Mouse (Mus musculus): ENCODE data around the gene Hic1.

The Hic1 gene

GRCm38 (mm10) chr11:75148332-75149035 is 20.8 kb downstream of the Hic1 start:
- no peak for DNase-seq (ENCODE audit: low spot score)

- DNase-seq (ENCODE audit: low spot score) = no peak
Observed at GRCm38 (mm10) chr11:75147846-75148168, 21.5 kb downstream of the Hic1 start.

GRCm38 (mm10) chr11:75147106-75147845 is 22.0 kb downstream of the Hic1 start:
- DNase-seq (ENCODE audit: low spot score) = no peak

- DNase-seq (ENCODE audit: low spot score) = no peak
Observed at GRCm38 (mm10) chr11:75145841-75146240, 23.5 kb downstream of the Hic1 start.

GRCm38 (mm10) chr11:75142749-75143148 is 26.6 kb downstream of the Hic1 start:
- no peak for DNase-seq (ENCODE audit: low spot score)

DNA sequence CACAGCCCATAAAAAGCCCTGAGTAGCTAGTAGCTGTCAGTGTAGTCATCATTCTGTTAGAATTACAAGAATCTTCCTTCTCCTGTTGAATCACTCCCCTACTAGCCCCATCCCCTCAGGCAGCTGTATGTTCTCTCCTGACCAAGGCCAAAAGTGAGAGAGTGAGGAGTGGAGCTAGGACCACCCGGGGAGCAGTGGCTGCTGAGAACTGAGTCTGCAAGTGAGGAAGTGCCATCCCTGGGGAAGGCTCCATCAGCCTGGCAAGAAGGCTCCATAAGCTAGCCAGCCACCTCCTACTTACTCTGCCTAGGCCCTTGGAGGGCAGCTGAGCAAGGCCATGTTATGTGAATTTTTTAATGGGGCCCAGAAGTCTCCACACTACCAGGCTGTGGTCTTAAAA is 27.4 kb downstream of the Hic1 start:
- no peak for DNase-seq (ENCODE audit: low spot score)

DNA sequence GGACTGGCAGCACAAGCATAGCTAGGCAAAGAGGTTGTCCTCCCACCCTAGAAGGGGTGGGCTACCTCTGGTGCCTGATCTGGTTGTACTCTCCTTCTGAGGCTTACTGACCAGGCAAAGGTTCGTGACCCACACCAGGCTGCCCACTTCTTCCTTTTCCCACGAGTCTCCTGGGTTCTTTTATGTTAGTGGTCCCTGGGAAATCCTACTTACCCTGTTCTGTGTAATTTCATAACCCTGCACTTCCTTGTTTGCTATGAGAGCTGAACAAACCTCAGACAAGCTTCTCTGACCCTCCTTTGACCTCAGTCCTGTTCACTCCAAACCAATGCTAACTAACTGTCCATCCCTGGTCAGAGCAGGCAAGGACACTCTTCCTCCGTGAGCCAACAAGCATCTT is 28.3 kb downstream of the Hic1 start:
- DNase-seq (ENCODE audit: low spot score) = no peak

GRCm38 (mm10) chr11:75140431-75140830 is 28.9 kb downstream of the Hic1 start:
- DNase-seq (ENCODE audit: low spot score) = peak; percentile 42

DNA sequence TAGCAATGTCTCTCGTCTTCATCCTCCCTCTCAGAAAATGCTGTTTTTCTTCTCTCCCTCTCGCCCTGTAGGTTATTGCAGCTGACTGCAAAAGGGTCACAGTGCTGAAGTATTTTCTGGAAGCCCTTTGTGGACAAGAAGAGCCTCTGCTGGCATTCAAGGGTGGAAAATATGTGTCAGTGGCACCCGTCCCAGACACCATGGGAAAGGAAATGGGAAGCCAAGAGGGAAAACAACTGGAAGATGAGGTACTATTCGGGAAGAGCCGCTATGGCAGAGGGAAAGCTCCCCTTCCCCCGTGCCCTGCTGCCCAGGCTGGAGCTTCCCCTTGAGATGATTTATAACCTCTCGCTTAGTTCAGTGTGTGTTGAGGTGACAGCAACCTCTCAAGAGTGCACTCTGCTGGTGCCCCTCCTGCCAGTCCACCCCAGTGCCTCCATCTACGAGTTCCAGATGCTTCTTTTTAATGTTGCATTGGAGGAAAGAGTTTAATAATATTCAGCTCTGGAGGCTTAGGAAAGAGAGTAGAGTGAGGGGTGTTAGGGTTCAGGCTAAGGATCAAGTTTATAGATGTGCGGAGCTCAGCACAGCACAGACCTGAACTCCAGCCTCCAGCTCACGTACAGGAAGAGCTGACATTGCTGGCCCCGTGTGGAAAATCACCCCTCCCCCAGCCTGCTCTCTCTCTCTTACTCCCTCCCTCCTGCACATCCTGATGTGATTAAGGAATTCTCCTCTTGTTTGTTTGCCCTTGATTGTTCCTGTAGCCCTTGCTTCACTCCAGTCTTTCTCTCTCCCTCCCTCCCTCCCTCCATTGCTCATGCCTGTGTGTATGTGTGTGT is 30.0 kb downstream of the Hic1 start:
- DNase-seq (ENCODE audit: low spot score) = peak; percentile 85

DNA sequence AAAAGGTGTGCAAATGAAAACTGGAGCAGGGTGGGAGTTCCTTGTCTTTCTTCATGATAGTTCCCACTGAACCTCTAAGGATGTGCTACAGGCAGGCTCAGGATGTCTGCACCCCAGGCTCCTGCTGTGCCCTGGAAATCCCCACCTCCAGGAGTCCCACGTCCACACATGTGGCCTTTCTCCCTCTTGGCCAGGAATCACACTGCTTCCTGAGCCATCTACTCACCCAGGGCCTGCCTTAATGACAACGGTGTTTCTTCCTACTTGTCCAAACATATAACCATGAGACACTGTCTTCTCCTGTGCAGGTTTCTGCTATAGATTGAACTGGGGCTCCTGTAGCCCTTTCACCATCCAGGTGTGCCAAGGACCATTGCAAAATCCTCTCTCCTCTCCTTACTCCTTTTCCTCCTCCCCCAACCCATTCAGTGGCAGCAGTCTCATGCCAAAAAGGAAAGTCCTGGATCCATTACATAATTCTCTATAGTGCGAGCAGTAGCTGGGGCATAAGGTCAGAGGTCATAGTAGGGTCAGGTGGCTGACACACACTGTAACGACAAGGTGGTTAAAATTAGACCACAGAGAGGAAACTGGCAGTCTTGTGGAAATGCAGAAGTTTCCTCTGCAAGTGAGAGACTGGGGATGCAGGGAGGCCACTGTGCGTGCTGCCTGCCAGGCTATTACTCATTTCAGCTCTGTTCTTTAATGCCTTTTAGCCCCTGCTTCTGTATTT is 32.5 kb downstream of the Hic1 start:
- peak; percentile 72 for DNase-seq (ENCODE audit: low spot score)

GRCm38 (mm10) chr11:75135358-75135757 is 34.0 kb downstream of the Hic1 start:
- DNase-seq (ENCODE audit: low spot score) = no peak

GRCm38 (mm10) chr11:75134485-75135068 is 34.7 kb downstream of the Hic1 start:
- no peak for DNase-seq (ENCODE audit: low spot score)

GRCm38 (mm10) chr11:75133951-75134350 is 35.4 kb downstream of the Hic1 start:
- peak; percentile 73 for DNase-seq (ENCODE audit: low spot score)

DNA sequence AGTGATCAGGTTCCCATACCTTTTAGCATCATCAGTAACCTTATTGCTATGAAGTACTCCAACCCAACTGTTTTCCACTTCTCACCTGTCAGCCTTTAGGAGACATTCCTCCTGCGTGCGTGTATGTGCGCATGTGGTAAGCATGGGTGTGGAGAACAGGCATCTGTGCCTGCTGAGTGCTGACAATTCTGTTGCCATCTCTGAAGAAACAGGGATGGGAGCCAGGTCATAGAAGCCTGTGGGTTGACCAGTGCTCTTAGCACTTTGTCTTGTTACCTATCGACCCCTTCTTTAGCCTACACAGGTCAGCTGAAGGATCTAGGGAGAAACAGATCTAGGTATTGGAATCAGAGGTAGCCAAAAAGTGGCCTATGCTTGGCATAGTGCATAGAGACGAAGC is 35.9 kb downstream of the Hic1 start:
- no peak for DNase-seq (ENCODE audit: low spot score)

- peak; percentile 82 for DNase-seq (ENCODE audit: low spot score)
Observed at GRCm38 (mm10) chr11:75132278-75132677, 37.0 kb downstream of the Hic1 start.

DNA sequence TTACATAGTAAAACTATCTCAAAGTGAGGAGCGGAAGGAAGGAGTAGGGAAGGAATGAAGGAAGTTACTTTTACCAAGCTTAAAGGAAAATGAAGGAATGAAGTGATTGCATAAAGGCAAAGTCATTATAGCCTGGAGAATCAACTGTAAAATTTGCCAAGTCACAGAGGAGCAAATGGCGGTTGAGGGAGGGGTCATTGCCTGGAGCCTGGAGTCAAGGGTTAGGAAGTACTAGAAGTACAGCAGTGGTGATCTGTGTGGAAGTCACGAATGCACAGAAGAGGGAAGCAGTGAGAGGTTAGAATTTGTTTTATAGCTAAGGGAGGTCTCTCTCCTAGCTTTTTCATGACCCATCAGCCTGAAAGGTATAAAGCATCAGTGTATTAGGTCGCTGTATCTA is 38.0 kb downstream of the Hic1 start:
- DNase-seq (ENCODE audit: low spot score) = no peak

- DNase-seq (ENCODE audit: low spot score) = no peak
Observed at GRCm38 (mm10) chr11:75129481-75129880, 39.8 kb downstream of the Hic1 start.

GRCm38 (mm10) chr11:75126384-75126783 is 42.9 kb downstream of the Hic1 start:
- no peak for DNase-seq (ENCODE audit: low spot score)

- DNase-seq (ENCODE audit: low spot score) = no peak
Observed at GRCm38 (mm10) chr11:75124406-75124805, 44.9 kb downstream of the Hic1 start.

GRCm38 (mm10) chr11:75121348-75121747 is 48.0 kb downstream of the Hic1 start:
- DNase-seq (ENCODE audit: low spot score) = no peak

DNA sequence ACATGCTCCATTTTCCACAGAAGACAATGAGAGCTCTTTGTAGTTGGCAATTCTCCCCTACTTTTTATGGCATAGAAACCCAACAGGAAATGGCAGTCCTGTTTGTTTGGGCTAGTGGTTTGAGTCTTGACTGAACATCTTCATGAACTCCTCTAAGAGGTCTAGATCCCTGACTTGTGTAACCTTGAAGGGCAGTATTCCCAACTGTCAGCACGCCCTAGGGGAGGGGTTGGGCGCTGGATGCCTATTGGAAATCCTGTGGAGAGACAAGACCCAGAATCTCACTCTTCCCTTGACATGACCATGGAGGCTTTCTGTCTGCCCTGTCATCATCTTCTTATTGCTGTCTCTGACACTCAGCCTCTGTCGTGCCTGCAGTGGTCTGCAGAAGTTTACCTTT is 49.5 kb downstream of the Hic1 start:
- no peak for DNase-seq (ENCODE audit: low spot score)

GRCm38 (mm10) chr11:75119298-75119697 is 50.0 kb downstream of the Hic1 start:
- no peak for DNase-seq (ENCODE audit: low spot score)

Data from lung, postnatal 25 days (tissue).